Mouse (Mus musculus): Measurements from ENCODE around the gene Kctd2.

GRCm38 (mm10) chr11:115374695-115375425, 45.1 kb upstream of the Kctd2 start:
- no peak for TF ChIP-seq CTCF (IDR thresholded peaks at IDR 0.05; ENCODE audit: borderline replicate concordance, control insufficient read depth, extremely low read depth, insufficient read depth, low read length, poor library complexity)
- no peak for TF ChIP-seq POLR2A (IDR thresholded peaks at IDR 0.05; ENCODE audit: control insufficient read depth, extremely low read depth, insufficient read depth, low read length, poor library complexity)
